In the genomic region with DNA sequence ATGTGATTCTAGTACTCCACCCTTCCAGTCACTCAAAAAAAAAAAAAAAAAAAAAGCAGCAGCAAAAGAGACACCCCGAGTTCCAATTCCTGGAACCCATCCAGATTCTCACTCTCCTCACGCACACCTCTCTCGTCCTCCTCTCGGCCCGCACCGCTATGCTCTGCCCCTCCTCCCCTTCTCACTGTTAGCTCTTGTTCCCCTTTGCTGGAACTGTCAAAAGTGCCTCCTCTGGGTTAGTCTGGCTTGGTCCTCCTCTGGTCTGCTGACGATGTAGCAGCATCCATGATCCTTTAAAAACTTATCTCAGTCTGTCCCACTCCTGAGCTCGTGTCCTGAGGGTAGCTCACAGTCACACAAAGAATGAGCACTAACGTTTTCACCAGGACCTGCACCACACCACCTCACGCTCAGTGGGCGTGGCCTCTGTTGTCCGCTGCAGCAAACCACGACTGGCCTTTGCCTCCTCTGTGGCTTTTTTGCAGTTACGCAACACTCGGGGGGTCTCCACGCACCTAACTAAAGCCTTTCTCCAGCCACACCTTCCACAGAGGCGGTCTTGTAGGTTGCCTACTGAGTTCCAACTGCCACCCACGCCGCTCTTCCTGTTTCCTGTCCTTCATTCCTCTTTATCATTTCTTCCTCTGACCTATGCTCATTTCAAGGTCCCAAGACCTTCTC, we compare ENCODE assay signal across 16 mouse cellular contexts. TPM values are rescaled to one million over a fixed set of nuclear protein-coding genes. Genes with fewer than 3 reads are reported as not detected.
DNase-seq lines count a peak whose midpoint lies in the region; TF ChIP-seq lines count a peak whose summit lies in the region.
"Had no signal": no experiment of that assay in that cellular context is flagged by ENCODE, and none has a peak within 500 bp of the region (broad histone marks: within the 10 kb centered on the region; RNA-seq: fewer than 3 reads in every experiment).

No protein-coding gene starts in this region.

- intact Hi-C loops in heart, postnatal 14 days (cut with DNase I), result no loop called here

- TF ChIP-seq POLR2A in thymus, adult 2 months (IDR thresholded peaks at IDR 0.05; ENCODE audit: control insufficient read depth, extremely low read depth, insufficient read depth, low read length, poor library complexity), result no peak

- no peak for TF ChIP-seq CTCF in thymus, adult 2 months (IDR thresholded peaks at IDR 0.05; ENCODE audit: borderline replicate concordance, control insufficient read depth, extremely low read depth, insufficient read depth, low read length, poor library complexity)

- H3K27me3 ChIP-seq in thymus, adult 2 months (ENCODE audit: control insufficient read depth, insufficient read depth, low read length), result no peaks in the 10 kb centered on the region
- H3K27me3 ChIP-seq: hindbrain, embryonic 12.5 days; intestine, embryonic 15.5 days had no signal

- no peak overlapping the region for H3K27ac ChIP-seq in thymus, adult 2 months (ENCODE audit: control insufficient read depth, insufficient read depth, low read length)
- no peak overlapping the region for H3K27ac ChIP-seq in macrophage
- H3K27ac ChIP-seq: forebrain, embryonic 10.5 days; hindbrain, embryonic 12.5 days; intestine, embryonic 15.5 days had no signal

- H3K4me3 ChIP-seq in thymus, adult 2 months (ENCODE audit: control insufficient read depth, insufficient read depth, low read length), result 0 out of 2 replicates have a peak overlapping the region, but pooled peaks have one; percentile 7
- H3K4me3 ChIP-seq in macrophage (ENCODE audit: inconsistent target), result peak overlapping the region; percentile 7; the same call in 1 of the 2 replicates
- H3K4me3 ChIP-seq: forebrain, embryonic 10.5 days; hindbrain, embryonic 12.5 days; intestine, embryonic 15.5 days had no signal

- peak; percentile 70 for DNase-seq in heart, adult 11 months
- DNase-seq in heart, postnatal 14 days, result no peak
- DNase-seq in thymus, adult 2 months, result peak; percentile 3
- DNase-seq in thymus, postnatal 14 days, result no peak
- DNase-seq in embryo, embryonic 11 days, result no peak
- no peak for DNase-seq in embryo, embryonic 10.5 days (ENCODE audit: low spot score)
- DNase-seq in layer of hippocampus, adult 18-20 months (ENCODE audit: low spot score in 2 of 2), result no peak
- DNase-seq: adrenal gland, adult 8-10 months; cerebellum, adult 9-11 months; kidney, postnatal 14 days; midbrain, embryonic 14.5 days; right cerebral cortex, postnatal 4 days had no signal

- peaks cover 4% of the 10 kb centered on the region for H3K4me1 ChIP-seq in thymus, adult 2 months (replicated peaks; ENCODE audit: control insufficient read depth, insufficient read depth, low read length)
- H3K4me1 ChIP-seq: forebrain, embryonic 10.5 days; hindbrain, embryonic 12.5 days had no signal

- no peaks in the 10 kb centered on the region for H3K36me3 ChIP-seq in thymus, adult 2 months (ENCODE audit: control insufficient read depth, insufficient read depth, low read length)
- no peaks in the 10 kb centered on the region for H3K36me3 ChIP-seq in macrophage (ENCODE audit: inconsistent target)
- H3K36me3 ChIP-seq: forebrain, embryonic 10.5 days; hindbrain, embryonic 12.5 days; intestine, embryonic 15.5 days had no signal

- no peaks in the 10 kb centered on the region for H3K79me2 ChIP-seq in macrophage (ENCODE audit: inconsistent target)

- 8% methylated on average over 19 of the region's 19 CpGs for WGBS in thymus, adult 2 months
- 6% methylated on average over 19 of the region's 19 CpGs for WGBS in macrophage (ENCODE audit: missing documents)

RNA-seq across cellular contexts. Expression of a gene that starts 20.8 kb away (rescaled TPM):
- total RNA-seq in heart, postnatal 14 days (2021), result under 1 TPM; 0.83 to 0.96 TPM
- polyA plus RNA-seq in thymus, adult 2 months (2012; rRNA removed), result 2.5 and 3.4 TPM in 2 replicates
- total RNA-seq in macrophage (2018; cell fraction: chromatin; rRNA removed), result 10 to 100 TPM in 18 of 26 experiments, 1 to 10 TPM in 8; 3.0 to 48.9 (median 12.6) TPM
- 100 to 1,000 TPM in 9 of 26 experiments, 10 to 100 TPM in 17; 34.1 to 147 (median 86.6) TPM for total RNA-seq in macrophage (2018; cell fraction: cytosol; rRNA removed)
- 10 to 100 TPM in 24 of 26 experiments, 1 to 10 TPM in 2; 7.7 to 77.4 (median 28.5) TPM for total RNA-seq in macrophage (2018; cell fraction: nucleus; rRNA removed)
- polyA plus RNA-seq in macrophage (2018), result 105 to 134 TPM (median 133 TPM) in 3 replicates
- total RNA-seq in layer of hippocampus, adult 18-20 months (2021), result under 1 TPM; 0.81 to 0.94 TPM

RNA-seq across cellular contexts. Expression of a gene that starts 30.5 kb away (rescaled TPM):
- total RNA-seq in heart, postnatal 14 days (2021), result 100 to 1,000 TPM; 199 to 202 TPM
- polyA plus RNA-seq in thymus, adult 2 months (2012; rRNA removed), result 0.33 and 3.3 TPM in 2 replicates
- total RNA-seq in macrophage (2018; cell fraction: chromatin; rRNA removed), result not detected
- total RNA-seq in macrophage (2018; cell fraction: cytosol; rRNA removed), result not detected
- not detected for total RNA-seq in macrophage (2018; cell fraction: nucleus; rRNA removed)
- not detected in 3 replicates for polyA plus RNA-seq in macrophage (2018)
- total RNA-seq in layer of hippocampus, adult 18-20 months (2021), result under 1 TPM in 1 of 2 experiments, not detected in 1; 0.15 TPM
- polyA plus RNA-seq: forebrain, embryonic 10.5 days; midbrain, embryonic 14.5 days had no signal

Comparison
In these comparisons a context has a peak if more than half of its experiments do, and no peak if none do; other contexts are left out.
1. DNase-seq: peak in heart, adult 11 months (single experiment) and thymus, adult 2 months (single experiment); none in heart, postnatal 14 days (0 of 2), thymus, postnatal 14 days (single experiment), embryo, embryonic 11 days (single experiment), embryo, embryonic 10.5 days (single experiment) and layer of hippocampus, adult 18-20 months (0 of 2).
2. RNA of a gene that starts 30.5 kb away (total RNA-seq): 199 to 202 TPM in heart, postnatal 14 days; 0.15 TPM in layer of hippocampus, adult 18-20 months; every median in the first group is over 100 times any median in the second.